Mouse (Mus musculus) cortical plate, adult 2 months (tissue): ENCODE measurements around the gene Rgs17.

Experiments
- CTCF ChIP-seq: fragments of 200-500 bp; IDR thresholded peaks from 2 replicates; pipeline ENCODE4 v1.5.1; 2011; ENCODE audit warnings: mild to moderate bottlenecking, control low read depth, low read length; ENCODE audit not compliant: insufficient read depth; ENCODE audit errors: extremely low read depth
- POLR2A ChIP-seq: fragments of 200-500 bp; IDR thresholded peaks from 2 replicates; pipeline ENCODE4 v1.6.1; 2011; ENCODE audit warnings: mild to moderate bottlenecking, low read length, control low read depth; ENCODE audit not compliant: insufficient read depth; ENCODE audit errors: extremely low read depth

GRCm38 (mm10) chr10:5853290-5853868 lies 68.8 kb downstream of the Rgs17 start:
- TF ChIP-seq CTCF (no peak), POLR2A (no peak)
